Mouse (Mus musculus): Measurements from ENCODE around the gene Olfr44. TPM values are rescaled to one million over a fixed set of nuclear protein-coding genes. Genes with fewer than 3 reads are reported as not detected.

Gene Olfr44
- polyA plus RNA-seq, 1 experiment from 2014 or later = not detected

GRCm38 (mm10) chr9:39456401-39456800, 37.4 kb downstream of the Olfr44 start, which contains the start of gene Olfr954:
Gene Olfr954 (plus strand): TSS chr9:39456701.
- no peaks in the 10 kb centered on the region for H3K36me3 ChIP-seq (ENCODE audit: insufficient read depth, low read length)
- H3K4me1 ChIP-seq (replicated peaks; ENCODE audit: insufficient read depth, low read length) = no peaks in the 10 kb centered on the region
- H3K27me3 ChIP-seq (ENCODE audit: insufficient read depth, low read length) = no peaks in the 10 kb centered on the region
- ATAC-seq (replicated peaks; ENCODE audit: low FRiP score, low read depth) (no peak), DNase-seq (ENCODE audit: low spot score) (no peak)
- H3K9ac ChIP-seq (ENCODE audit: low read depth, low read length) = no peak within 1 kb of the TSS
- no peak for TF ChIP-seq CTCF (IDR thresholded peaks at IDR 0.05; ENCODE audit: low read depth)
- no peak within 1 kb of the TSS for H3K27ac ChIP-seq
- no peak within 1 kb of the TSS for H3K4me3 ChIP-seq (replicated peaks; ENCODE audit: low read depth, low read length)
- 88% methylated on average over 6 of the region's 6 CpGs for WGBS
- H3K4me2 ChIP-seq (ENCODE audit: low read length) = no peak within 1 kb of the TSS
- no peaks in the 10 kb centered on the region for H3K9me3 ChIP-seq (replicated peaks; ENCODE audit: low read length)

Other genes with a start within 250 kb of the Olfr44 start
- not detected in 2 replicates for gene Olfr1537, start 244.0 kb downstream of the Olfr44 start, polyA plus RNA-seq (2015; fragmentation: Nextera tagmentation; extraction: Ambion mirVana)
- gene Olfr945, start 217.2 kb downstream of the Olfr44 start, polyA plus RNA-seq (2015; fragmentation: Nextera tagmentation; extraction: Ambion mirVana) = not detected in 2 replicates
- gene Olfr948, start 167.9 kb downstream of the Olfr44 start, polyA plus RNA-seq (2015; fragmentation: Nextera tagmentation; extraction: Ambion mirVana) = not detected in 2 replicates
- not detected in 2 replicates for gene Olfr951, start 106.6 kb downstream of the Olfr44 start, polyA plus RNA-seq (2015; fragmentation: Nextera tagmentation; extraction: Ambion mirVana)
- not detected in 2 replicates for gene Olfr952, start 66.8 kb downstream of the Olfr44 start, polyA plus RNA-seq (2015; fragmentation: Nextera tagmentation; extraction: Ambion mirVana)
- not detected in 2 replicates for gene Olfr954, start 37.3 kb downstream of the Olfr44 start, polyA plus RNA-seq (2015; fragmentation: Nextera tagmentation; extraction: Ambion mirVana)
- gene Olfr955, start 22.1 kb downstream of the Olfr44 start, polyA plus RNA-seq (2015; fragmentation: Nextera tagmentation; extraction: Ambion mirVana) = not detected in 2 replicates
- not detected in 2 replicates for gene Olfr957, start 21.8 kb upstream of the Olfr44 start, polyA plus RNA-seq (2015; fragmentation: Nextera tagmentation; extraction: Ambion mirVana)
- gene Olfr958, start 60.1 kb upstream of the Olfr44 start, polyA plus RNA-seq (2015; fragmentation: Nextera tagmentation; extraction: Ambion mirVana) = not detected in 2 replicates
- not detected in 2 replicates for gene Olfr959, start 81.6 kb upstream of the Olfr44 start, polyA plus RNA-seq (2015; fragmentation: Nextera tagmentation; extraction: Ambion mirVana)
- gene AW551984, start 110.4 kb upstream of the Olfr44 start, polyA plus RNA-seq (2015; fragmentation: Nextera tagmentation; extraction: Ambion mirVana) = 9.1 and 10.2 TPM in 2 replicates
- gene Olfr148, start 116.7 kb upstream of the Olfr44 start, polyA plus RNA-seq (2015; fragmentation: Nextera tagmentation; extraction: Ambion mirVana) = not detected in 2 replicates
- gene Olfr960, start 127.4 kb upstream of the Olfr44 start, polyA plus RNA-seq (2015; fragmentation: Nextera tagmentation; extraction: Ambion mirVana) = not detected in 2 replicates
- not detected in 2 replicates for gene Olfr961, start 151.1 kb upstream of the Olfr44 start, polyA plus RNA-seq (2015; fragmentation: Nextera tagmentation; extraction: Ambion mirVana)
- gene Olfr963, start 173.2 kb upstream of the Olfr44 start, polyA plus RNA-seq (2015; fragmentation: Nextera tagmentation; extraction: Ambion mirVana) = not detected in 2 replicates
- not detected in 2 replicates for gene Olfr149, start 213.1 kb upstream of the Olfr44 start, polyA plus RNA-seq (2015; fragmentation: Nextera tagmentation; extraction: Ambion mirVana)
- not detected in 2 replicates for gene Olfr965, start 217.4 kb upstream of the Olfr44 start, polyA plus RNA-seq (2015; fragmentation: Nextera tagmentation; extraction: Ambion mirVana)
- not detected in 2 replicates for gene Olfr150, start 237.0 kb upstream of the Olfr44 start, polyA plus RNA-seq (2015; fragmentation: Nextera tagmentation; extraction: Ambion mirVana)

Data from kidney, postnatal 0 days (tissue).